Mouse (Mus musculus): ENCODE measurements at regions not wholly inside any gene's neighbourhood (a gene's known extent, or its start where the extent isn't known, plus 50 kb on each side); places are given as distances from the start of the nearest gene placed in this dataset.

DNA sequence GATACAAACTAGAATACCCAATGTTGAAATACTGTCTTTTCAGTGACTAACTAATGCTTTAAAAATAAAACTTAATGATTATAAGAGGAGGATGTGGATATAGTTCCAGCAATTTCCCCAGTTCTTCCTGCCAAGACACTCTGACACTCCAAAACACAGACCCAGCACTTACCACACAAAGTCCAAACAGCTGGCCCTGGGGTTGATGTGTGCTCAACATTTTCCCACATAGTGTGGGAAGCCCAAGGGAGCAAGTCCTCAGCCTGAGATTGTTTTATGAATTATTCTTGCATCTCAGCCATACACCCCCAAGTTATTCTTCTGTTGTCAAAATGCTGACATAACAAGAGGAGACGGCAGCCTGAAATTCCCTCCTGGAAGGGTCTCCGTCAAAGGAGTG is 187.5 kb upstream of the Gm21897 start:
- TF ChIP-seq POLR2A (IDR thresholded peaks at IDR 0.05; ENCODE audit: insufficient read length, low read depth): no peak
- no peak for TF ChIP-seq MYOG (IDR thresholded peaks at IDR 0.05; ENCODE audit: control insufficient read depth in 1 of 3, insufficient read depth in 1 of 3, insufficient read length in 2 of 3, low read depth in 2 of 3)
- no peak for TF ChIP-seq MAX (IDR thresholded peaks at IDR 0.05; ENCODE audit: low read depth)
- no peak for TF ChIP-seq TCF3 (IDR thresholded peaks at IDR 0.05; ENCODE audit: insufficient read length, low read depth)
- no peak for TF ChIP-seq TCF12 (IDR thresholded peaks at IDR 0.05; ENCODE audit: insufficient read depth, poor library complexity, severe bottlenecking)
- TF ChIP-seq CEBPB (IDR thresholded peaks at IDR 0.05; ENCODE audit: insufficient read depth, poor library complexity, severe bottlenecking): no peak
- no peak for TF ChIP-seq USF1 (IDR thresholded peaks at IDR 0.05; ENCODE audit: low read depth)
- TF ChIP-seq POLR2AphosphoS2 (IDR thresholded peaks at IDR 0.05; ENCODE audit: insufficient read length, low read depth): no peak
- no peak for TF ChIP-seq MYOD1 (IDR thresholded peaks at IDR 0.05; ENCODE audit: control insufficient read depth in 1 of 3, insufficient read length in 2 of 3, low read depth in 2 of 3)
- no peak for TF ChIP-seq E2F4 (IDR thresholded peaks at IDR 0.05; ENCODE audit: insufficient read depth)

All from myocyte (in vitro differentiated cells).